Mouse (Mus musculus) liver, adult (tissue): ENCODE results near the gene E2f6.

ENCODE experiments used
- GATA4 ChIP-seq: IDR thresholded peaks from 2 replicates; pipeline ENCODE4 v1.6.1; 2014; ENCODE audit warnings: mild to moderate bottlenecking, low read length; ENCODE audit not compliant: insufficient replicate concordance

The E2f6 gene

DNA sequence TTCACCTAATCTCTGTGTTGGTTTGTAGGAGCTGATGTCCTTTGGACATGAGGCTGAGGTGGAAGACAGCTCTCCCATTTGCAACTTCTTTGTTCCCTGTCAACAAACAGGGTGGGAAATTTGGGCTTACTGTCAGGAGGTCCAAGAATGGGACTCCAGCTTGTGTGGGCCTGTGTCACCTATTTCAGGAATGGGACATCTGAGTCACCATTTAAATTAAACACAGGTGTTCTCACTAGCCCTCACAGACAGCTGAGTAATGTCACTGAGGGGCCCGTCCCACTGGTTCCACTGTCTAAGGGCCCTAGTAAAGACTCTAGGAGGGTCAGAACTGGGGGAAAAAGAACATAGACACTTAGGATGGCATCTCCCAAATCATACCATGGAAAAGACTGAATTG, 61.2 kb downstream of the E2f6 start:
- TF ChIP-seq GATA4: no peak

- no peak for TF ChIP-seq GATA4
These were observed 62.2 kb downstream of the E2f6 start for GRCm38 (mm10) chr12:16872926-16873464.

GRCm38 (mm10) chr12:16873549-16873948, 62.8 kb downstream of the E2f6 start:
- TF ChIP-seq GATA4: no peak

DNA sequence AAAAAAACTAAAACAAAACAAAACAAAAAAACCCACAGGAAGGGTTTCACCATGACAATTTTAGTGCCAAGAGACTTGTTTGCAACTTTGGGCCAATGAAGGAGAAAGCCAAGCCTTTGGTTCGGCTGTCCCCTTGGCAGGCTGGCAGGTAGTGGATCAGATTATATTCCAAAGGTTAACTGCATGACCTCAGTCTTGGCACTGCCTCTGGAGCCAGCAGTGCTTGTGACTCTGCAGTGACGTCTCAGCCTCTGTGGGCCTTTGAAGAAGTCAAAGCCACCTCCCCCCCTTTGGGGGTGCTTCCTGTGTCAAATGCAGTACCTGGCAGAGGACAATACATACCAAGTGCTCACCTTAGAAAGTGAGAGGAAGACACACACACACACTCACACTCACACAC, 63.3 kb downstream of the E2f6 start:
- TF ChIP-seq GATA4: no peak

DNA sequence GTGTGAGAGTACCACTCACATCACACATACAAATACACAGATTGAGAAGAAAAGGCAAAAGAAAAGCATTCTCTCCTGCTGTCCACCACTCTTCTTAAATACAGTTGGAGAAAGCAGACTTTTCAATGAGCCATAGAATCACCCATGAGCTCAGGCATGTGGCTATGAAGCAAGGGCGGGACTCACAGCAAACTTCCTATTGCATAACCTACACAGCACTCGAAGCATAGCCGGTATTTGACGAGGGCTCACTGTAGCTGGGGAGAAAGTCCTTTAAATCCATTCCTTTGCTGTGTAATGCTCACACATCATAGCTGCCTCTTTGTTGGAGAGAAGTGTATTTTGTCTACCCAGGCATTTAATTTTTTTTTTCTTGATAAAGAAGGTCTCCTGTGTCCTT, 64.5 kb downstream of the E2f6 start:
- TF ChIP-seq GATA4: no peak

GRCm38 (mm10) chr12:16875678-16876077, 64.9 kb downstream of the E2f6 start:
- no peak for TF ChIP-seq GATA4

DNA sequence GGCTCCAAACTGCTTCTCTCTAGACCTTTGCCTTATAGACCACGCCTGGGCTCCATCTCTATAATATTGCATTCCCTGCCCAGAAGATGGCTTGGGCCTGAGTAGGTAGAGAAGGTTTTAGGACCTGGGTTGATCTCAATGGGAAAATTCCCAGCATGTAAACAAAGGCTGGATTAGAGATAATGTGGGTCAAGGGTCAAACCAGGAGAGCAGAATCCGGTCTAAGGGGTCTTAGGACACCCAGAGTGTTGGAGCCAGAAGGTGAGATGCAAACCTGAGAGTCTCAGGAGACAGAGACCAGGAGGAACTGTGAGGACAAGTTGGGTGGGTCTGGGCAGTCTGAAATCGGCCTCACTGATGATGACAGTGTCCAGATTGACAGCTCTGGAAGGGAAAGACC, 65.9 kb downstream of the E2f6 start:
- no peak for TF ChIP-seq GATA4

GRCm38 (mm10) chr12:16877141-16877540, 66.4 kb downstream of the E2f6 start:
- TF ChIP-seq GATA4: no peak

DNA sequence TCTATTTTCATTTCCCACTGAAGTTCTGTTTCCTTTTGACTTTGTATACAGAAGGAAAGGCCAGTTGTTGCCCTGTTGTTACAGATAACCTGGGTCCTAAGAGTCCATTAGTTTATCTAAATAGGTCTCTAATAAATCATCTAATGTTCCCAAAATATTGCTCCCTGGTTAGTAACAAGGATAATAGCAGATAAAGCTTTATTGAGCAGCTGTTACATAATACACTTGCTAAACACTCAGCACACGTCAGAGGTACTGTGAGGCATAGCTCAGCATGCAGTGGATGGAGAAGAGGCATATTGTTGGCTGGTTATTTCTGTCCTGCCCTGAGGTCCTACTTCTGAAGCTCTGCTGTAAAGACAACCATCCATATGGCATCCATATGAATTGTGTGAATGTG, 66.9 kb downstream of the E2f6 start:
- TF ChIP-seq GATA4: peak; percentile 83; the same call in 1 of the 2 replicates

- no peak for TF ChIP-seq GATA4
These were observed 68.6 kb downstream of the E2f6 start for GRCm38 (mm10) chr12:16879369-16879768.

- TF ChIP-seq GATA4: no peak
These were observed 69.3 kb downstream of the E2f6 start for GRCm38 (mm10) chr12:16880077-16880476.

- TF ChIP-seq GATA4: no peak
These were observed 71.7 kb downstream of the E2f6 start for GRCm38 (mm10) chr12:16882442-16882841.

- no peak for TF ChIP-seq GATA4
These were observed 72.3 kb downstream of the E2f6 start for GRCm38 (mm10) chr12:16883111-16883510.

- no peak for TF ChIP-seq GATA4
These were observed 73.8 kb downstream of the E2f6 start for GRCm38 (mm10) chr12:16884534-16884933.

DNA sequence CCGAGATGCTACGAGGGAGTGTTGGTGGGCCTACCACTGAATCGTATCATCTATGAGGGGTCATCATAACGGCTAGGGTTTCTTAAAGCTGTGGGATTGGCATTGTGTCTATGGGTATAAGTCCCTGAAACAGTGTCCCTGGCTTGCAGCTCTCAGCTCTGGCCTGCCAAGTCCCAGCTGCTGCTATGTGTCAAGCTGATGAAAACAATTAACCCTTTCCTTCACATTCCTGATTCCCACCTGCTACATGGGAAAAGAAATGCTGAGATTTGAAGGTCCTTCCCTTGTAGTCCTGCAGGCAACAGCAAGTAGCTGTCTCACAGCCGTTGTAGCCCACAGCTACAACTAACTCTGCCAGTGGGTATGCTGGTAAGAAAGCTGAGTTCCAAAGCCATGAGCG, 75.6 kb downstream of the E2f6 start:
- no peak for TF ChIP-seq GATA4
